Mouse (Mus musculus) kidney, adult 2 months (tissue): ENCODE results near the gene Dnm1.

Source experiments
- CTCF ChIP-seq: fragments of 200-500 bp; conservative IDR thresholded peaks from 2 replicates; pipeline ENCODE4 v1.5.1; 2011; ENCODE audit warnings: low read depth, mild to moderate bottlenecking, control low read depth, low read length, moderate library complexity, mixed read lengths; ENCODE audit not compliant: insufficient read depth, insufficient read length
- POLR2A ChIP-seq: fragments of 200-500 bp; IDR thresholded peaks from one replicate; pipeline ENCODE4 v1.6.1; 2011; ENCODE audit warnings: low read depth, low read length, control low read depth

GRCm38 (mm10) chr2:32282727-32283126 is 70.4 kb downstream of the Dnm1 start:
- TF ChIP-seq CTCF (peak; percentile 89), POLR2A (no peak)
